Mouse (Mus musculus) intestine, embryonic 16.5 days (tissue): Measurements from ENCODE around the gene Stard13. TPM values are rescaled to one million over a fixed set of nuclear protein-coding genes. Genes with fewer than 3 reads are reported as not detected.

Source experiments
- ATAC-seq: fragments of 200-750 bp; cut with Nextera tagmentation; 2 replicates; pipeline ENCODE4 v1.8.0; 2017; ENCODE audit warnings: moderate TSS enrichment, moderate library complexity
- H3K27ac ChIP-seq: fragments of 300-500 bp; sonication (generic); 2 replicates; pipeline ENCODE4 v1.5.1; 2014; ENCODE audit warnings: mild to moderate bottlenecking, low read length
- H3K27me3 ChIP-seq: fragments of 300-500 bp; sonication (generic); replicated peaks from 2 replicates; pipeline ENCODE4 v1.6.1; 2014; ENCODE audit warnings: low read length, control low read depth, mixed read lengths; ENCODE audit not compliant: control insufficient read depth, insufficient read depth
- H3K36me3 ChIP-seq: fragments of 300-500 bp; sonication (generic); 2 replicates; pipeline ENCODE4 v1.6.1; 2014; ENCODE audit warnings: low read length, control low read depth; ENCODE audit not compliant: control insufficient read depth, insufficient read depth
- H3K4me1 ChIP-seq: fragments of 300-500 bp; sonication (generic); 2 replicates; pipeline ENCODE4 v1.6.1; 2014; ENCODE audit warnings: low read length, control low read depth, mixed read lengths; ENCODE audit not compliant: control insufficient read depth, insufficient read depth
- H3K4me2 ChIP-seq: fragments of 300-500 bp; sonication (generic); 2 replicates; pipeline ENCODE4 v1.6.1; 2014; ENCODE audit warnings: low read depth, low read length, control low read depth
- H3K4me3 ChIP-seq: fragments of 300-500 bp; sonication (generic); 2 replicates; pipeline ENCODE4 v1.5.1; 2014; ENCODE audit warnings: mild to moderate bottlenecking, low read length
- H3K9ac ChIP-seq: fragments of 300-500 bp; sonication (generic); 2 replicates; pipeline ENCODE4 v1.6.1; 2014; ENCODE audit warnings: low read depth, low read length
- H3K9me3 ChIP-seq: fragments of 300-500 bp; sonication (generic); 2 replicates; pipeline ENCODE4 v1.6.1; 2016; ENCODE audit warnings: low read length, control low read depth; ENCODE audit not compliant: control insufficient read depth
- WGBS: fragments of 180-500 bp; shearing (Covaris S2); extraction: QIAGEN DNeasy Blood & Tissue Kit; methylation state at CpG from one replicate; pipeline ENCODE4 v1.1.7; 2014; 5-methylcytosine and 5-hydroxymethylcytosine counted together
- polyA plus RNA-seq: library from polyadenylated mRNA; unstranded; fragments of >200 nt; fragmentation: Nextera tagmentation; extraction: Ambion mirVana; gene quantifications from 2 replicates; pipeline ENCODE4 v1.2.1, GENCODE M21; 2015

The Stard13 gene
- polyA plus RNA-seq, 1 experiment from 2014 or later, result 10.7 TPM

DNA sequence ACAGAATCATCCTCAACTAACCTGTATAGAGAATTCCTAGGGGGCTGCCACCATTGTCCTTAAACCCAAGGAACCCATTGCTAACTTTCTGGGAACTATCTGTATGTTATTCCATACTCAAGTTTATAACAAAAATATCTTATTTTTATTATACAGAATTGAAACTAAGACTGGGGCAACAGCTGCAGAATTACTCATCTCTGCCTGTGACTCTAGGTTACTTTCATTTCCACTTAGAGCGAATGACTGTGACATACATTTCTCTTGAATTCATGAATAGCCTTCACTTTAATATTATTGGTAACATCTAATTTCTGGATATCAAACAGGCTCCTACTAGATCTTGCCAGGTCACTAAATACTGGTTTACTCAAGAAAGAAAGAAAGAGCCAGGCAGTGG lies 22.8 kb downstream of the Stard13 start:
- H3K4me1 ChIP-seq, result no peaks in the 10 kb centered on the region
- H3K4me3 ChIP-seq, result no peak overlapping the region
- no peaks in the 10 kb centered on the region for H3K36me3 ChIP-seq
- no peak overlapping the region for H3K4me2 ChIP-seq
- H3K9ac ChIP-seq, result no peak overlapping the region
- WGBS, result 90% methylated on average over 1 of the region's 1 CpGs
- no peaks in the 10 kb centered on the region for H3K9me3 ChIP-seq
- no peak overlapping the region for H3K27ac ChIP-seq
- H3K27me3 ChIP-seq, result no peaks in the 10 kb centered on the region
- no peak for ATAC-seq

DNA sequence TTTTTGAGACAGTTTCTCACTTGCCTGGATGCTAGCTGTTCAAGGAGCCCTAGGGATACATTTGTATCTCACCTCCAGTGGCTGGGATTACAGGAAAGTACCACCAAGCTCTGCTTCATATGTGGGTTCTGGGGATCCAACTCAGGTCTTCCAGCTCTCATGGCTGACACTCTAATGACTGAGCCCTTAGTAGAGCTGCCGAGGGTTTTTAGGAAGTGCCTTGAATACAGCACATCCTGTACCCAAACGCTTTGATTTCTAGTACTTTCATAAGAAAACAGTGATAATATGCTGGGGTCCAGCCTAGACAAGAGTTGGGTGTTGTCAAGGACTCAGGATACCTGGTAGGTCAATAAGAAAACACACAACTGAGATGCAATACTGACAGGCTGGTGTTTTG lies 23.6 kb downstream of the Stard13 start:
- no peaks in the 10 kb centered on the region for H3K36me3 ChIP-seq
- no peak overlapping the region for H3K4me3 ChIP-seq
- no peak overlapping the region for H3K4me2 ChIP-seq
- H3K4me1 ChIP-seq, result no peaks in the 10 kb centered on the region
- no peaks in the 10 kb centered on the region for H3K9me3 ChIP-seq
- no peak overlapping the region for H3K27ac ChIP-seq
- WGBS, result 75% methylated on average over 2 of the region's 2 CpGs
- no peak for ATAC-seq
- H3K27me3 ChIP-seq, result no peaks in the 10 kb centered on the region
- no peak overlapping the region for H3K9ac ChIP-seq

DNA sequence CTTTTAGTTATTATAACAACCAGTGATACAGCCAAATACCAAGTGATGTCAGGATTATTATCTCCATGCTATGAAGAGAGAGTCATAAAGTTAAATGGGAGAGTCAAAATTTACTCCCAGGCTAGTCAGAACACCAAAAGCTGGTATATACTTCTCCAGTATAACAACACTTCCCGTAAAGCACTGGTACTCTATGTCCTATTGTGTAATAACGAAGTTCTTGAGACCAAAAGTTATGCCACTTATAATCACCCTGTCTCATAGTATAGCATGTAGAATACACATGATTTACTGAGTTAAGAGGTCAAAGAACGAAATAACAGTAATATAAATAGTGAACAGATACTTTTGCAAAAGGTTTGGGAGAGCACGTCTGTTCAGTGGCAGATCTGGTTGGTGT lies 28.6 kb downstream of the Stard13 start:
- Histone ChIP-seq H3K27ac (no peak overlapping the region), H3K9ac (no peak overlapping the region), H3K4me2 (no peak overlapping the region), H3K4me3 (no peak overlapping the region), H3K9me3 (no peaks in the 10 kb centered on the region), H3K27me3 (no peaks in the 10 kb centered on the region), H3K4me1 (no peaks in the 10 kb centered on the region), H3K36me3 (no peaks in the 10 kb centered on the region)
- ATAC-seq, result no peak
- WGBS, result 85% methylated on average over 4 of the region's 4 CpGs

DNA sequence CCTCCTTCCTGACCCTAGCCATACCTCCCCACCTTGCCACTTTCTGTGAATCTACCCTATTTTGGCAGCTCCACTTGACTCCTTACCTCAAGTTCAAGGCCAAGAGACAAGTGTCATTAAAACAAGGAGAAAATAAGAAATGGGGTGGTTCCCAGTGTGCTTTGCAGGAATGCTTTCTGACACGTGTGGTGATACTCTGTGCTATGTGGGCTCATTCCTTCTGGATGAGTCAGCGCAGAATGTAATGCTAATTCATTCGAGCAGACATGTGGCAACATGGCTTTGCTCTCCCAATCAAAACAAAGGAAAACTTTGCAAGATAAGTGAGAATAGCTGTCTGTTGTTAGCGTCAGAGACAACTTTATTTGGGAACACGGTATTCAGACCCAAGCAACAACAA lies 30.7 kb downstream of the Stard13 start:
- H3K4me2 ChIP-seq, result no peak overlapping the region
- 41% methylated on average over 5 of the region's 5 CpGs for WGBS
- ATAC-seq, result no peak
- no peak overlapping the region for H3K27ac ChIP-seq
- H3K9ac ChIP-seq, result no peak overlapping the region
- no peaks in the 10 kb centered on the region for H3K9me3 ChIP-seq
- H3K4me1 ChIP-seq, result no peaks in the 10 kb centered on the region
- no peaks in the 10 kb centered on the region for H3K27me3 ChIP-seq
- no peak overlapping the region for H3K4me3 ChIP-seq
- H3K36me3 ChIP-seq, result no peaks in the 10 kb centered on the region

DNA sequence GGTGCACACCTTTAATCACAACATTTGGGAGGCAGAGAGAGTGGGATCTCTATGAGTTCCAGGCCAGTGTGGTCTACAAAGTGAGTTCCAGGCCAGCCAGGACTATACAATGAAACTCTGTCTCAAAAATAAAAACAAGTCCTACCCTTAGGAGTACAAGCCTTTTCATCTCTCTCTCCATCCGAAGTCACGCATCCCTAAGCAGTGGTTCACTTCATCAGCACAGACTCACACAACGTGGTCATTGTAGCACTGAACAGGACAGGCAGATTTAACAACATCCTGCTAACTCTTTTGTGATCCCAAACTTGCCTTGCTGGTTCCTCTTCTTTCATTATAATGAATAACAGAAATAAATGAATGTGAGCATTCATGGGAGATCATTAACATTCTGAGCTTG lies 32.4 kb downstream of the Stard13 start:
- Histone ChIP-seq H3K4me3 (no peak overlapping the region), H3K36me3 (no peaks in the 10 kb centered on the region), H3K27ac (no peak overlapping the region), H3K4me1 (peaks cover 3% of the 10 kb centered on the region; the same call in 1 of the 2 replicates), H3K9ac (no peak overlapping the region), H3K9me3 (no peaks in the 10 kb centered on the region), H3K4me2 (no peak overlapping the region), H3K27me3 (no peaks in the 10 kb centered on the region)
- ATAC-seq, result no peak
- 78% methylated on average over 3 of the region's 3 CpGs for WGBS

DNA sequence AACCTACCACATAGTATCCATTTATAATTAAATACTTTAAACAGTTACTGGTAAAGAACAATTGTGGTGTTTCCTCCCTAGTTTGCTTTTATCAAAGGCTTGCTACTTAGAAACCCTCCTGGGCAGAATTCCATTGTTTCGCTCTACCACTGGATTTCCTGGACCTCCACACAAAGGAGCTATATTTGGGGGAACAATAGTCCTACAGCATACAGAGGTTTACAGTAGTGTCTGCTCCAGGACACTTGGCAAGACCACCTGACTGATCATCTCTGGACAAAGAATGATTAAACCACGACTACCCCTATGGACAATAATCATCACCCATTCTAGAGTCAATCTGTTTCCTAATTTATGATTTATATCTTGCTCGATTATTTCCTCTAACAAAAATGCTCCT lies 34.4 kb downstream of the Stard13 start:
- no peak for ATAC-seq
- H3K9ac ChIP-seq, result no peak overlapping the region
- H3K4me2 ChIP-seq, result no peak overlapping the region
- H3K9me3 ChIP-seq, result no peaks in the 10 kb centered on the region
- H3K4me1 ChIP-seq, result peaks cover 3% of the 10 kb centered on the region; the same call in 1 of the 2 replicates
- H3K36me3 ChIP-seq, result no peaks in the 10 kb centered on the region
- H3K27ac ChIP-seq, result no peak overlapping the region
- 81% methylated on average over 3 of the region's 3 CpGs for WGBS
- H3K4me3 ChIP-seq, result no peak overlapping the region
- no peaks in the 10 kb centered on the region for H3K27me3 ChIP-seq

DNA sequence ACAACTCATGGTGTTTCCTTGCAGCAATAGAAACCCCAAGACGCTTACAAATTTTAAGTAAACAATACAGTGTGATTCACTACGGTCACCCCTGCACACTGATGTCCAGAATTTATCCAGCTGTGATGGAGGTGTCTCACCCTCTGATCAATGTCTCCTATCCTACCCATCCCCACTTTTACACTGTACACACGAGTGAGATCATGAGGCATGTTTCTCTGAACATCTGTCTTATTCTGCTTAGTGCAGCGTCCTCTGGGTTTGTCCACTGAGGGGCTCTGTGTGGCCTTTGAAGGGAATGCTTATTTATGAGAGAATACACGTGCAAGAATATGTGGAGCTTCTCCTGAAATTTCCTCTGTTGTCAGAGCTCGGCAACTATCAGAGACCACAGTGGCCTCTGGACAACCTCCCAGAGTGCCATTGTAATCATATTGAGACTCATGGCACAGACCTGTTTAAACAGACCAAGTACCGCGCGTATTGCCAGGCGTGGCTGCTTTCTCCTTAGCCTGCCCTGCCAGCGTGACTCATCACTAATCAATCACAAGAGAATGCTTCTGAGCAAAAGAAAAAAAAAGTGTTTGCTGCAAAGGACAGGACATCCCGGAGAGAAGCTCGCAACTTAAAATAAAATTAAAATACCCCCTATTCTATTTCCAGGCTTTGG lies 36.9 kb downstream of the Stard13 start:
- ATAC-seq, result peak; percentile 81
- Histone ChIP-seq H3K4me2 (no peak overlapping the region), H3K9ac (no peak overlapping the region), H3K27ac (no peak overlapping the region), H3K4me1 (peaks cover 3% of the 10 kb centered on the region; the same call in 1 of the 2 replicates), H3K27me3 (no peaks in the 10 kb centered on the region), H3K4me3 (no peak overlapping the region), H3K36me3 (no peaks in the 10 kb centered on the region), H3K9me3 (no peaks in the 10 kb centered on the region)
- 39% methylated on average over 13 of the region's 13 CpGs for WGBS

DNA sequence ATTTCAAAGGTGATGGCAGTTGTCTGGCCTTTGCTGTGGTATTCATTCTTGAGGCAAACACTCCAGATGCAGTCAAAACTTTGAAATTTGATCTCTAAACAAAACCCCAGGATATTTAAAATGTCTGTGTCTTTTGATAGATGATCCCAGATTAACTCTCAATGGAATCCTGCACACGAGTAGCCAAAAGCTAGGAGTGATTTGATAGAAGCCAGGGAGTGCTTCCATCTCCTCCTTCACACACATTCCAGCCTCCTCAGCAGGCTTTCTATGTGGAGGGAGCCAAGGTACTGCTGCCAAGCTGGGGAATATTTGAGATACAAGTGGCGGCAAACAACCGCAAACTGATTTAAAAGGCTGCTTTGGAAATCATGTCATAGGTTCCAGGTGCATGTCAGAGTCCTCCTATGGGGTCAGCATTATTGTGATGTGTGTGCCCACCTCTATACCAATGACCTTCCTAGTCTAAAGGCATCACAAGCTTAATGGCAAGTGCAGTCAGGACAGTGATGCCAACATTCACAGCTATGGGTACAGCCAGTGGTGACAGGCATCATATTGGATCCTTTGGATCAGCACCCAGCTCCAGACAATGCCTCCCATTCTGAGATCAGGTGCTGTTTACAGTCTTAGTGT lies 39.6 kb downstream of the Stard13 start:
- Histone ChIP-seq H3K9ac (no peak overlapping the region), H3K27ac (no peak overlapping the region), H3K27me3 (no peaks in the 10 kb centered on the region), H3K4me1 (peaks cover 6% of the 10 kb centered on the region; the same call in 1 of the 2 replicates), H3K36me3 (no peaks in the 10 kb centered on the region), H3K9me3 (no peaks in the 10 kb centered on the region), H3K4me2 (no peak overlapping the region), H3K4me3 (no peak overlapping the region)
- WGBS, result 60% methylated on average over 3 of the region's 3 CpGs
- no peak for ATAC-seq

DNA sequence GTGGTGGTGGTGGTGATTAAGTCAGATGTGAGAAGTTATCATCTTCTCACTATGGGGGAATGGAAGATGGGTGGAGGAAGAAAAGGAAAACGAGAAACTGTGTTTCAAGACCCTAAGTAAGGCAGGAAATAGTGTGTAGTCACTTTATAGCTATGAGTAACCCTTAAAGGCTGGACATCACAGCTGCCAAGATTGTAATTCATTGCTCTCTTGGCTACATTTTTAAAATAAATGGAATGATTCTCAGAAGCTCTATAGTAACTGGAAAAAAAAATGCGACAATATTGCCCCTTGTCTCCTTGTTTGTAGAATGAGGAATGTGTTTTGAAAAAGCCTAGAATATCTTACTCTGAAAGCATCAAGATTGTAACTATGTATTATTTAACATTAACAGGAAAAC lies 41.4 kb downstream of the Stard13 start:
- H3K9ac ChIP-seq, result no peak overlapping the region
- H3K27ac ChIP-seq, result no peak overlapping the region
- no peak overlapping the region for H3K4me2 ChIP-seq
- WGBS, result 66% methylated on average over 2 of the region's 2 CpGs
- no peaks in the 10 kb centered on the region for H3K27me3 ChIP-seq
- H3K9me3 ChIP-seq, result no peaks in the 10 kb centered on the region
- no peak overlapping the region for H3K4me3 ChIP-seq
- ATAC-seq, result no peak
- H3K4me1 ChIP-seq, result peaks cover 6% of the 10 kb centered on the region; the same call in 1 of the 2 replicates
- H3K36me3 ChIP-seq, result no peaks in the 10 kb centered on the region
